Mouse (Mus musculus): ENCODE data around the gene Il2. TPM values are rescaled to one million over a fixed set of nuclear protein-coding genes. Genes with fewer than 3 reads are reported as not detected.

Gene Il2
- polyA plus RNA-seq, 1 experiment from 2014 or later, result 0.55 TPM

DNA sequence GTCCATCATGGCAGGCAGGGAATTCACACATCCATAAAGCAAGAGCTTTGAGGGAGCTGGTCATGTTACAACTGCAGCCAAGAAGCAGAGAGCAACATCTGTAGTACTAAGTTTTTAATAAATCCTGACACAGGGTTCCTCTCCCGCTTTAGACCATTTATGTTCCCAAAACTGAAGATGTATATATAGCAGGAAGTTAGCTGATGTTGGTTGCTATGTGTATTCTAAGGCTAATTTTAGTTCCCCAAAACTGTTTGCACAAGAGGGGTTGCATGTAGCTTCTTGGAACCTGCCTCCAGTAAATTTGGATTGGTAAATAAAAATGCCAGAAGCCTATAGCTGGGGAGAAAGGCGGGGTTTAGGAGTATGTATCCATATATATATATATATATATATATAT is 16.1 kb upstream of the Il2 start:
- no peaks in the 10 kb centered on the region for H3K36me3 ChIP-seq
- no peaks in the 10 kb centered on the region for H3K4me1 ChIP-seq
- ATAC-seq (ENCODE audit: low FRiP score, low read depth), result no peak

DNA sequence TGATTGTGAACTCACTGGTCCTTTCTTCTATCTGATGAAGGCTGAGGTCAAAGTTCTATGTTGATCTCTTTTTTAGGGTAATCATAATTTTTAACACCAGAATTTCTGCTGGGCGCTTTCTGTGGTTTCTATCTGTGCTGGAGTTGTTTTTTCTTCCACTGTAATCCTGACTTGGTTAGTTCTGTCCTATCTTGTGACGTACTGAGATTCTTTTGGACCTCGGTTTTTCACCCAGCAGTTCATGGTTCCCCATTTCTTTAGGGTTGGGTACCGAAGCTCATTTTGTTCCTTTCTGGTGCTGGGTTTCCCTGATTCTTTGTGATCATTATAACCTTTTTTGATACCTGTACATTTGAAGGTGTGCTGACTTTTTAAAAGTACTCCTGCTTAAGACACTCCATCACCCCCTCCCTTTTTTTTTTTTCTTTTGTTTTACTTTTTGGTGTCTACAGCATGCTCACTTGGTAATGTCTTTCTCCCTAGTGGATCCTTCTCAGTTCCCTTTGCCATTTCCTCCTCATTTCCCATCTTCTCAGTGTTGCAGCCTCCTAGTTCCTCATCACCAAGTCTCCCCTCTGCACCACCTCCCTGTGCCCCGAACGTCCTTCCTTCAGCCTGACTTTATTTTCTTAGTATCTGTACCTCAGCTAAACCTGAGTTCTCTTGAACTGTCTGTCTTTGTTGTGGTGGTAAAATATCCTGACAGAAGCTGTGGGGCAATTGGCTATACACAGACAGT is 14.6 kb upstream of the Il2 start:
- Histone ChIP-seq H3K9ac (replicated peaks) (no peak overlapping the region), H3K4me1 (no peaks in the 10 kb centered on the region), H3K4me2 (replicated peaks) (no peak overlapping the region), H3K27me3 (no peaks in the 10 kb centered on the region), H3K9me3 (no peaks in the 10 kb centered on the region), H3K27ac (replicated peaks) (no peak overlapping the region), H3K4me3 (no peak overlapping the region), H3K36me3 (no peaks in the 10 kb centered on the region)
- 89% methylated on average over 6 of the region's 6 CpGs for WGBS
- no peak for ATAC-seq (ENCODE audit: low FRiP score, low read depth)

More for the DNA sequence above, 16.1 kb upstream of the Il2 start:
- WGBS, result 96% methylated on average over 2 of the region's 2 CpGs
- Histone ChIP-seq H3K9ac (replicated peaks) (no peak overlapping the region), H3K27me3 (no peaks in the 10 kb centered on the region), H3K4me2 (replicated peaks) (no peak overlapping the region), H3K9me3 (no peaks in the 10 kb centered on the region), H3K27ac (replicated peaks) (no peak overlapping the region), H3K4me3 (no peak overlapping the region)

DNA sequence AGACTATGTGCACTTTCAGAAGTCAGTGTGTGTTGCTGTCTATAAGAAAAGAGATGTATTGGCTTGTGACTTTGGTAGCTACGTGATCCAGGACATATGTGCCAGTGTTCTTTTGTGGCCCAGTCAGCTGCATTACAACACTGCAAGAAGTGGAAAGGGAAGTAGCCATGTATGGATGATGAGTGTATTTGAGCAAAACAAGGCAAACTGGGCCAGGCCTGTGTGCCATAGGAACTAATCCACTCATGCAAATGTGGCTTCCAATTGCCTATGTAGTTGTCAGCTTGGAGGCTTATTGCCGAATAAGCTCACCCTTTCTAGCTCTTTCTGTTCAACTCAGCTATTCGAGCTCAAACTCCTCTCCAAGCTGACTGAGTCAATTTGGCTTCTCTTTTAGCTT is 13.4 kb upstream of the Il2 start:
- Histone ChIP-seq H3K9me3 (no peaks in the 10 kb centered on the region), H3K9ac (replicated peaks) (no peak overlapping the region), H3K4me1 (no peaks in the 10 kb centered on the region), H3K4me3 (no peak overlapping the region), H3K27ac (replicated peaks) (no peak overlapping the region), H3K27me3 (no peaks in the 10 kb centered on the region), H3K4me2 (replicated peaks) (no peak overlapping the region), H3K36me3 (no peaks in the 10 kb centered on the region)
- 82% methylated on average over 3 of the region's 3 CpGs for WGBS
- ATAC-seq (ENCODE audit: low FRiP score, low read depth), result no peak

DNA sequence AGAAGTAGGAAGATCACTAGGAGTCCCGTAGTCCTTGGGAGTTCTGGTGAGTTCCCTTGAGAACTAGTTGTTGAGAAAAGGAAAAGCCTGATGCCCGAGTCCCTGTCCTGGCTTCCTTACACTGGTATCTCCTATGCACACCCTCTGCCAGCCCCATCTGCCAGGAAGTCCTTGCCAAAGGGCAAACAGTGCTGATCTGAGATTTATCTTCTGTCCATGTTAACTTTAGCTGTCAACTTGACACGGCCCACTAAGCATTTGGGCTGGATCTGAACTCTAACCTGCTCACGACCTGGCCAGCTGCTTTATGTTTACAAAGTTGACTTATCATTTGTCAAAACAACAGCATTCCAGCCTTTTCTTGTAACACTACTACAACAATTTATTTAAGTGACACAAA is 11.5 kb upstream of the Il2 start:
- Histone ChIP-seq H3K4me3 (no peak overlapping the region), H3K36me3 (no peaks in the 10 kb centered on the region), H3K27me3 (no peaks in the 10 kb centered on the region), H3K4me2 (replicated peaks) (no peak overlapping the region), H3K9ac (replicated peaks) (no peak overlapping the region), H3K27ac (replicated peaks) (no peak overlapping the region), H3K4me1 (no peaks in the 10 kb centered on the region), H3K9me3 (no peaks in the 10 kb centered on the region)
- 80% methylated on average over 4 of the region's 4 CpGs for WGBS
- no peak for ATAC-seq (ENCODE audit: low FRiP score, low read depth)

DNA sequence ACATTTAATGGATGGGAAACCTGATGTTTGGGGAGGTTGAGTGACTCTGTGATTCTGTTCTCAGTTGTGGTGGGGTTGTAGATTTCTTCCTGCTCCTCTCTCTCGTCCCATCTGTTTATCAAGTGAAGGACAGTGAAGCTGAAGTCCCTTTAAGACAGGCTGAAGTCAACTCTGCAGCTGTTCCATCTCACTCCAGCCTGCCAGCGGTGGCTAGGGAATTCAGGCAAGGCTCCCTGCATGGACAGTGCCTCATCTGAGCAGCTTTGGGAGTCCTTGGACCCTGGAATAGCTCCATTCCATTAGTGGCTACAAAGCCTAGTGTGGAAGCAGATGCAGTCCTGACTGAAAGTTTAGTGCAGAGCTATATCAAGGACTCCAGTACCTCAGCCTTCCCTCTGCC is 3.3 kb upstream of the Il2 start:
- ATAC-seq (ENCODE audit: low FRiP score, low read depth), result no peak
- Histone ChIP-seq H3K4me1 (no peaks in the 10 kb centered on the region), H3K9ac (replicated peaks) (no peak overlapping the region), H3K4me3 (no peak overlapping the region), H3K27me3 (no peaks in the 10 kb centered on the region), H3K4me2 (replicated peaks) (no peak overlapping the region), H3K27ac (replicated peaks) (no peak overlapping the region), H3K9me3 (no peaks in the 10 kb centered on the region), H3K36me3 (no peaks in the 10 kb centered on the region)
- 79% methylated on average over 2 of the region's 2 CpGs for WGBS

DNA sequence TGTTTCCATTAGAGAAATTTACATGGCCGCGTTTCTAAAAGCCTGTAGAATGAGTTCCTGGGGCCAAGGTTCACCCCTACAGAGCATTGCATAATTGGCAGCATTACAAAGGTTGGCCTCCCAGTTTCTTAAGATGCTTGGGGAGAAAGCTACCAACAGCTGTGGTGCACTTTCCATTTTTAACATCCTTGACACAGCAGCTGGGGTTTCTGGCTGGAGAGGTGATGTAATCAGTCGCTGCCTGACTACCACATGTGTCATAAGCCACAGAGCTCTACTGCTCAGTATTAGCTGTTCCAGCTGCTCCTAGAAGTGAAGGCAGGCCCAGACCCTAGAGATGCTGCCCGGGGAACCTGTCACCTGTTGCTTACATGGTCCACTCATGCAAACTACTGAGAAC is 2.5 kb upstream of the Il2 start:
- 66% methylated on average over 4 of the region's 4 CpGs for WGBS
- Histone ChIP-seq H3K4me3 (no peak overlapping the region), H3K36me3 (no peaks in the 10 kb centered on the region), H3K4me2 (replicated peaks) (no peak overlapping the region), H3K9me3 (no peaks in the 10 kb centered on the region), H3K27ac (replicated peaks) (no peak overlapping the region), H3K9ac (replicated peaks) (no peak overlapping the region), H3K27me3 (no peaks in the 10 kb centered on the region), H3K4me1 (no peaks in the 10 kb centered on the region)
- no peak for ATAC-seq (ENCODE audit: low FRiP score, low read depth)

DNA sequence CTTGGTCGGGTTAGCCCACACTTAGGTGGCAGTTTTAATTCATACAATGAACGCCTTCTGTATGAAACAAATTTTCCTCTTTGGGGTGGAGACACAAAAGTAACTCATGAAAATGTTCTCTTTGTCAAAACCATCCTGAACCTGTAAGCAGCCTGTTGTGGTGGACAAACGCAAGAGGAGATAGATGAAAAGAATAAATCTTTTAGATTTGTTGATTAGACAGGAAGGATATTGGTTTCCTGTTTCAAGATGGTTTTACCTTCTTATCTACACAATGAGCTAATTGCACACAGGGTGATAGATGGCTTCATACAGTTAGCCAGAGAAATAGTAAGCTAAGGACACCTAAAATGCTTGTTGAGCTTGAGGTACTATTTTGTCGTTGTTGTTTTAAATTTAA is 403 bp upstream of the Il2 start:
- H3K27me3 ChIP-seq, result no peaks in the 10 kb centered on the region
- H3K4me1 ChIP-seq, result no peaks in the 10 kb centered on the region
- H3K27ac ChIP-seq (replicated peaks), result no peak overlapping the region
- ATAC-seq (ENCODE audit: low FRiP score, low read depth), result no peak
- no peaks in the 10 kb centered on the region for H3K36me3 ChIP-seq
- H3K9me3 ChIP-seq, result no peaks in the 10 kb centered on the region
- whole genome bisulfite sequencing, result 85% methylated on average over 4 of the region's 4 CpGs
- H3K4me3 ChIP-seq, result no peak overlapping the region
- H3K9ac ChIP-seq (replicated peaks), result no peak overlapping the region
- no peak overlapping the region for H3K4me2 ChIP-seq (replicated peaks)

DNA sequence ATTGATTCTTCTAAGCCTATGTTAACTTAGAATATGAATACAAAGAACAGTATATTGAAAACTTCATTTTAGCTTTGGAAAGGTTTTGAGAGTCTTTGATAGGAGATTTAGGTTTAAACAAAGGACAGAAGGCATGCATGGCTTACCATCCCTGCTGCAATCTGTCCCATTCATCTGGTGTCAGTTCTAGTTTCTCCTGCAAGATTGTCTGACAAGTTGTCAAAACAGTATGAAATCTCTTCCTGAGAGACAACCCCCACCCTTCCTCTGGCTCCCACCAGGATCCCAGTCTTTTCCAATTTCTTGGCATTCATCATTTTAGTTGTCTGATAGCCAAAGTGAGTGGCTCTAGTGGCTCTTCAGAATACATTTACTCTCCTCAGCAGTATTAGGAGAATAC is 35.0 kb downstream of the Il2 start:
- ATAC-seq (ENCODE audit: low FRiP score, low read depth), result no peak
- H3K4me1 ChIP-seq, result no peaks in the 10 kb centered on the region
- no peak overlapping the region for H3K27ac ChIP-seq (replicated peaks)
- H3K4me3 ChIP-seq, result no peak overlapping the region
- no peaks in the 10 kb centered on the region for H3K36me3 ChIP-seq
- no peak overlapping the region for H3K4me2 ChIP-seq (replicated peaks)
- H3K9ac ChIP-seq (replicated peaks), result no peak overlapping the region
- no peaks in the 10 kb centered on the region for H3K9me3 ChIP-seq
- H3K27me3 ChIP-seq, result no peaks in the 10 kb centered on the region

DNA sequence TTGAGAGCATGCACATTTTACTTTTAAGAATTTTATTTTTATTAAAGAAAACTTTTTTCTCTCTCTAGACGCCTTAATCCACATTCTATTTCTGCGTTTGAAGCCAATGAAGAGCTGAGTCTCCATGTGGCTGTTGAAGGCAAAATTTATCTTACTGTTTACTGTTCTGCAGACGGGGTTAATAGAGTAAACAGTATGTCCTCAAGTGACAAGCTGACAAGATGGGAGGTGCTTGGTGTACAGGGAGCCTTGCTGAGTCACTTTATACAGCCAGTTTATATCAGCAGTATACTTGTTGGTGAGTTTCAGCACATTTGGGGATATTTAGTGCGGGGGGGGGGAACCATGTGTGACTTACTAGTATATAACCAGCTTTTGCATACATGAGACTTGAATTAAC is 40.9 kb downstream of the Il2 start:
- Histone ChIP-seq H3K27ac (replicated peaks) (no peak overlapping the region), H3K9ac (replicated peaks) (no peak overlapping the region), H3K9me3 (no peaks in the 10 kb centered on the region), H3K4me2 (replicated peaks) (no peak overlapping the region), H3K4me3 (no peak overlapping the region), H3K36me3 (no peaks in the 10 kb centered on the region), H3K27me3 (no peaks in the 10 kb centered on the region), H3K4me1 (no peaks in the 10 kb centered on the region)
- no peak for ATAC-seq (ENCODE audit: low FRiP score, low read depth)
- WGBS, result 86% methylated on average over 4 of the region's 4 CpGs

DNA sequence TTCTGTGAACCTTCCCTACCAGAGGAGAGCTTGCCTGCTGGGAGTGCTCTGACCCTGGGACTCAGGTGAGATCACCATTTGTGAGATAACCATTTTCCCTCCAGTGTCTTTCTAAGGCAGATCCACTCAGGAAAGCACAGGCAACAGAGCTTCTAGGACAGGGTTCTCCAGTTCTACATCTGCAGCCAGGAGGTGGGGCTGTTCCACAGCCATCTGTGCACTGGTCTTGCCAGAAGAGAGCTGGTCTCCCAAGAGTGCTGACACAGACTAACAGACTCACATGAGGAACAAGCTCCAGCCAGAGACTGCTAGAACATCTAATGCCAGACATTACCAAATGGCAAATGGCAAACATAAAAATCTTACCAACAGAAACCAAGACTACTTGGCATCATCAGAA is 52.5 kb downstream of the Il2 start:
- Histone ChIP-seq H3K27me3 (no peaks in the 10 kb centered on the region), H3K4me1 (no peaks in the 10 kb centered on the region), H3K4me2 (replicated peaks) (no peak overlapping the region), H3K9ac (replicated peaks) (no peak overlapping the region), H3K36me3 (no peaks in the 10 kb centered on the region), H3K27ac (replicated peaks) (no peak overlapping the region), H3K9me3 (peaks cover 3% of the 10 kb centered on the region; the same call in 1 of the 2 replicates), H3K4me3 (no peak overlapping the region)
- ATAC-seq (ENCODE audit: low FRiP score, low read depth), result no peak

Other genes with a start within 250 kb of the Il2 start
- gene Adad1, start 62.4 kb downstream of the Il2 start, polyA plus RNA-seq (2016; fragmentation: Nextera tagmentation; extraction: Ambion mirVana), result 0.54 and 0.64 TPM in 2 replicates
- not detected in 2 replicates for gene Il21, start 106.7 kb upstream of the Il2 start, polyA plus RNA-seq (2016; fragmentation: Nextera tagmentation; extraction: Ambion mirVana)
- gene Bbs12, start 186.6 kb upstream of the Il2 start, polyA plus RNA-seq (2016; fragmentation: Nextera tagmentation; extraction: Ambion mirVana), result 7.2 and 7.3 TPM in 2 replicates
- 1.6 and 2.1 TPM in 2 replicates for gene Cetn4, start 186.7 kb upstream of the Il2 start, polyA plus RNA-seq (2016; fragmentation: Nextera tagmentation; extraction: Ambion mirVana)
- 1.2 and 1.3 TPM in 2 replicates for gene Fgf2, start 222.4 kb upstream of the Il2 start, polyA plus RNA-seq (2016; fragmentation: Nextera tagmentation; extraction: Ambion mirVana)

All from midbrain, embryonic 12.5 days (tissue).